Mouse (Mus musculus): ENCODE measurements around the gene Dok1.

DNA sequence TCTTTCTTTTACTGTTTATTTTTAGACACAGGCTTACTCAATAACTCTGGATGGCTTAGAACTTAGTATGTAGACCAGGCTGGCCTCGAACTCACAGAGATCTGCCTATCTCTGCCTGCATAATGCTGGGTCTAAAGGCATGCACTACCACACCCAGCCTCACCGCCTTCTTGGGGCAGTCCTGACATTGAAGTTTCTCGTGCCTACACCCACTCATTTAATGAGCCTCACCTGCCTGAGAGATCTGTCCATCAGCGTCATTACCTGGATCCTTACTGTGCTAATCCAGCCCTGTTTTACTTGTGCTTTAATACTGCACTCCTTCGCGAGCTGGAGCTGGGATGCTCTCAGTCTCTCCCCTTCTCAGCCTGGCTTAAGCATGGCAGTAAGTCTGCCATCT is 21.5 kb downstream of the Dok1 start:
- TF ChIP-seq EP300 (IDR thresholded peaks at IDR 0.05; ENCODE audit: insufficient read depth, low read depth, low read length) (no peak), POLR2A (IDR thresholded peaks at IDR 0.05; ENCODE audit: insufficient read depth, low read length) (no peak)
